Mouse (Mus musculus) macrophage (primary cell): ENCODE results near the gene Gli3. TPM values are rescaled to one million over a fixed set of nuclear protein-coding genes. Genes with fewer than 3 reads are reported as not detected.

Experiments
- H3K27ac ChIP-seq: fragments of 350-480 bp; formaldehyde crosslinking; 2 replicates; pipeline ENCODE4 v1.9.0; 2021
- H3K36me3 ChIP-seq: fragments of 350-480 bp; formaldehyde crosslinking; 2 replicates; pipeline ENCODE4 v1.9.0; 2021; ENCODE audit errors: inconsistent target
- H3K4me3 ChIP-seq: fragments of 350-480 bp; formaldehyde crosslinking; 2 replicates; pipeline ENCODE4 v1.9.0; 2021; ENCODE audit errors: inconsistent target
- H3K79me2 ChIP-seq: fragments of 350-480 bp; formaldehyde crosslinking; 2 replicates; pipeline ENCODE4 v1.9.0; 2021; ENCODE audit errors: inconsistent target
- WGBS: methylation state at CpG from one replicate; pipeline ENCODE4 v1.1.7; 2026; ENCODE audit warnings: inconsistent platforms; ENCODE audit not compliant: missing documents; 5-methylcytosine and 5-hydroxymethylcytosine counted together
- polyA plus RNA-seq: library from polyadenylated mRNA; stranded (reverse); fragments of 250-400 nt; gene quantifications from 3 replicates; pipeline ENCODE4 v1.2.4, GENCODE M21; 2018; ENCODE audit warnings: inconsistent platforms

Gene Gli3
- polyA plus RNA-seq, 1 experiment from 2014 or later, result not detected

- Histone ChIP-seq H3K27ac (no peak overlapping the region), H3K4me3 (no peak overlapping the region), H3K36me3 (no peaks in the 10 kb centered on the region), H3K79me2 (no peaks in the 10 kb centered on the region)
- WGBS, result 87% methylated on average over 3 of the region's 3 CpGs
Measured at GRCm38 (mm10) chr13:15467409-15467808, 4.4 kb downstream of the Gli3 start.

DNA sequence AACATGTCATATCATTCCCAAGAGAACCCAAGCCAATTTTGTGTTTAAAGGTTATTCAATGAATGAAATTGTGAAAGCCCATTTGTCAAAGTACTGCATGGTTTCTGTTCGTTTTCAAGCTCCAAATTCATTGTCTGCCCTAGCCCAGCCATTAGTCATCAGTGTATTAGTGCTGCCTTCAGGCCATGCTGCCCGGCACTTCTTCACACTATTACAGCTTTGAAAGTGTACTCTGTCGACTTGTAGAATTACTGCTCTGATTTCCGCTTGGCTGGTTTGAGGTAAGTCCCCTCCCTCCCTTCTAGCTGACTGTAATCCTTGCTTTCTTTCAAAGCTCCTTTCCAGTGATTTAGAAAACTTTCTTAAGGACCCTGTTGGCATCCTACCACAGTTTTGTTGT is 5.4 kb downstream of the Gli3 start:
- H3K36me3 ChIP-seq, result no peaks in the 10 kb centered on the region
- no peaks in the 10 kb centered on the region for H3K79me2 ChIP-seq
- 71% methylated on average over 4 of the region's 4 CpGs for WGBS

DNA sequence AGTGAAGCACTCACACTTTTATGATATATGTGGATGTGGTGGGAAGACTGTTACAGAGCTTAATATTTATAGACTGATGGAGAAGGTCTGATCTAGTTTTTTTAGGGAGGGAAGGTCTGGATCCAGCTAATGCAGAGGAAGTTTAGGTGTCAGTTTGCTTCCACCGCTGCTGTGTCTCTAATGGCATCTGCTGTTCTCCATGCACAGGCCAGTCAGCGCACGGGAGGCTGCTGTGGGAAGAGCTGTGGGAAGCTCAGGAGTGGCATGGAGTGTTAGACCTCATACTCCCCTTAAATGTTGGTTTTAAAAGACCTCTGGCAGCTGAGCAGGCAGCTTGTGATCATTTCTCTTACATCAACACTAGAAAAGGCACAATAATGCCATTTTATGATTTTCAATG is 7.0 kb downstream of the Gli3 start:
- 82% methylated on average over 3 of the region's 3 CpGs for WGBS
- Histone ChIP-seq H3K27ac (no peak overlapping the region), H3K4me3 (no peak overlapping the region), H3K36me3 (no peaks in the 10 kb centered on the region), H3K79me2 (no peaks in the 10 kb centered on the region)

More for the DNA sequence above, 5.4 kb downstream of the Gli3 start:
- H3K27ac ChIP-seq, result no peak overlapping the region
- H3K4me3 ChIP-seq, result no peak overlapping the region

- 75% methylated on average over 3 of the region's 3 CpGs for WGBS
- no peak overlapping the region for H3K27ac ChIP-seq
- H3K36me3 ChIP-seq, result no peaks in the 10 kb centered on the region
- H3K4me3 ChIP-seq, result no peak overlapping the region
- no peaks in the 10 kb centered on the region for H3K79me2 ChIP-seq
Measured at GRCm38 (mm10) chr13:15472712-15473111, 9.7 kb downstream of the Gli3 start.

DNA sequence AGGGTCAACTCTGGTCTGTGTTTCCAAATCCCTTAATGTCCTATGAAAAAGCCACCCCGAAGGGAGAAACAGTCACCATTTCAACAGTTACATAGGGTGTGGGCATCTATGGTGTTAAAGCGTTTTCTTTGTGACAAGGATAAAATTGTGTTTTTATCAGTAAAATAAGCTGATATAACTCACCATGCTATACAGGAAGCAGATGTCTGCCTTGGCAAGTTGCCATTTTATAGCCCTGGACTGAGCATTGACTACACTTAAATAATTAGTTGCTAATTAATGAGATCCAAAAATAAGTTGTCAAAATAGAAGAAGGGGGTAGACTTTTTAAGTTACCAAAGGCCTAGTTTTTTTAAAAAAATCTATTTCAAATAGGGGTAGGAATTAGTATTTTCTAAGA is 11.4 kb downstream of the Gli3 start:
- 60% methylated on average over 2 of the region's 2 CpGs for WGBS
- no peaks in the 10 kb centered on the region for H3K36me3 ChIP-seq
- no peak overlapping the region for H3K27ac ChIP-seq
- no peaks in the 10 kb centered on the region for H3K79me2 ChIP-seq
- no peak overlapping the region for H3K4me3 ChIP-seq

GRCm38 (mm10) chr13:15486033-15486891 is 23.2 kb downstream of the Gli3 start:
- Histone ChIP-seq H3K79me2 (no peaks in the 10 kb centered on the region), H3K27ac (no peak overlapping the region), H3K36me3 (no peaks in the 10 kb centered on the region), H3K4me3 (no peak overlapping the region)
- 90% methylated on average over 14 of the region's 14 CpGs for WGBS

- 72% methylated on average over 7 of the region's 7 CpGs for WGBS
- H3K4me3 ChIP-seq, result no peak overlapping the region
- no peak overlapping the region for H3K27ac ChIP-seq
- no peaks in the 10 kb centered on the region for H3K36me3 ChIP-seq
- no peaks in the 10 kb centered on the region for H3K79me2 ChIP-seq
Measured at GRCm38 (mm10) chr13:15487334-15487733, 24.3 kb downstream of the Gli3 start.

GRCm38 (mm10) chr13:15488065-15488464 is 25.0 kb downstream of the Gli3 start:
- no peaks in the 10 kb centered on the region for H3K79me2 ChIP-seq
- H3K27ac ChIP-seq, result no peak overlapping the region
- no peak overlapping the region for H3K4me3 ChIP-seq
- H3K36me3 ChIP-seq, result no peaks in the 10 kb centered on the region
- 100% methylated on average over 1 of the region's 1 CpGs for WGBS

DNA sequence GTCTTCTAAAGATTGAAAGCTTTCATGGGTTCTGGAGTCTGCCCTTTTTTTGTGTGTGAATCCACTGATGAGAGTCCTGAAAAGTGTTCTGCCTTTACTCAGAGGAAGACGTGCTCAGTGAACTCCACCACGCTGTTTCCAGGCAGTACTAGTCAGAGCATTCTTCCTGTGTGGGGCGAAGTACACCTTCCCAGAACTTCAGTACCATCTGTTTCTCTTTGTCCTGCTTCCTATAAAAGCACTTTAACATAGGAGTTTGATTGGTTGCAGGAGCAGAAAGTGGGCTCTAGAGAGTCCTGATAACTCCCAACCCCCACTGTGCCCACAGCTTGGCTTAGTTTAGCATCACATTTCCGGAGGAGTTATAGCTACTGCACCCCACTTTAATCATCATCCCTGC is 32.8 kb downstream of the Gli3 start:
- 87% methylated on average over 4 of the region's 4 CpGs for WGBS

DNA sequence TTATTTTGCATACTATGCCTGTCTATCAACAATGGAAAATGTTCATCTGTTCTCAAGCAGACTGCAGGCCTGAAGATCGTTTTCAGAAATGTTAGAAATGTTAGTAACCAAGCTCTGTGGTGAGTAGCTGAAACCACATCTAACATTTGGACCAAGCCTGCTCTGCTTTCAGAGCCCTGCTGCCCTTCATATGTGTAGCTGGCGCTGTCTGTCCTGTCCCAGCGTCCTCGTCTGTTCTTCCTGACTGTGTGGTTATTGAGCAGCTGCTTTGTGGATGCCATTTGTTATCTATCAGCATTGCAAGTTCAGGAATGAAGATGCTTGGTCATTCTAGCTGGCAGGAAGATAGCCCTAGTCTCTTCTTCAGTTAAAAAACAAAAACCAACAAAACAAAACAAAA is 35.3 kb downstream of the Gli3 start:
- Histone ChIP-seq H3K4me3 (no peak overlapping the region), H3K27ac (no peak overlapping the region), H3K36me3 (no peaks in the 10 kb centered on the region), H3K79me2 (no peaks in the 10 kb centered on the region)
- WGBS, result 79% methylated on average over 4 of the region's 4 CpGs

More for the DNA sequence above, 32.8 kb downstream of the Gli3 start:
- Histone ChIP-seq H3K79me2 (no peaks in the 10 kb centered on the region), H3K4me3 (no peak overlapping the region), H3K27ac (no peak overlapping the region), H3K36me3 (no peaks in the 10 kb centered on the region)

- H3K27ac ChIP-seq, result no peak overlapping the region
- no peaks in the 10 kb centered on the region for H3K36me3 ChIP-seq
- H3K4me3 ChIP-seq, result no peak overlapping the region
- no peaks in the 10 kb centered on the region for H3K79me2 ChIP-seq
Measured at GRCm38 (mm10) chr13:15510925-15511324, 47.9 kb downstream of the Gli3 start.

GRCm38 (mm10) chr13:15513114-15513513 is 50.1 kb downstream of the Gli3 start:
- no peak overlapping the region for H3K27ac ChIP-seq

DNA sequence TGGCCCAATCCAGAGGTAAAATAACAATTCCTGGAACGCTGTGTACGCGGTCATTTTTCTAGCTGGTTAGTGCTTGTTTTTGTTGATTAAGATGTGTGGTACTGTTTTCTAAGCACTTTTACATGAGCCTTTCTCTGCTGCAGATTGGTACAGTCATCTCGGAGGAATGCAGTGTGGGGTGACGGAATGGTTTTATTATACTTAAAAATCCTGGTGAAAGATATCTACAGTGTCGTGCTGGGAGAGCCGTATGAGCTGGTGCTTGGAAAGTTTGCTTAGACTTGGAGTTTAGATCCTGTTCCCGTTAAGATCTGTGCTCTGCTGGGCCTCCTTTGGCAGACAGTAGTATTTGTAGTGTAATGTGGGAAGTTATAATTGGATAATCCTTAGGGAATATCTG is 51.0 kb downstream of the Gli3 start:
- 92% methylated on average over 8 of the region's 8 CpGs for WGBS
- Histone ChIP-seq H3K79me2 (no peaks in the 10 kb centered on the region), H3K4me3 (no peak overlapping the region), H3K36me3 (no peaks in the 10 kb centered on the region), H3K27ac (no peak overlapping the region)

More at GRCm38 (mm10) chr13:15513114-15513513, 50.1 kb downstream of the Gli3 start:
- Histone ChIP-seq H3K4me3 (no peak overlapping the region), H3K36me3 (no peaks in the 10 kb centered on the region), H3K79me2 (no peaks in the 10 kb centered on the region)
- 92% methylated on average over 5 of the region's 5 CpGs for WGBS

DNA sequence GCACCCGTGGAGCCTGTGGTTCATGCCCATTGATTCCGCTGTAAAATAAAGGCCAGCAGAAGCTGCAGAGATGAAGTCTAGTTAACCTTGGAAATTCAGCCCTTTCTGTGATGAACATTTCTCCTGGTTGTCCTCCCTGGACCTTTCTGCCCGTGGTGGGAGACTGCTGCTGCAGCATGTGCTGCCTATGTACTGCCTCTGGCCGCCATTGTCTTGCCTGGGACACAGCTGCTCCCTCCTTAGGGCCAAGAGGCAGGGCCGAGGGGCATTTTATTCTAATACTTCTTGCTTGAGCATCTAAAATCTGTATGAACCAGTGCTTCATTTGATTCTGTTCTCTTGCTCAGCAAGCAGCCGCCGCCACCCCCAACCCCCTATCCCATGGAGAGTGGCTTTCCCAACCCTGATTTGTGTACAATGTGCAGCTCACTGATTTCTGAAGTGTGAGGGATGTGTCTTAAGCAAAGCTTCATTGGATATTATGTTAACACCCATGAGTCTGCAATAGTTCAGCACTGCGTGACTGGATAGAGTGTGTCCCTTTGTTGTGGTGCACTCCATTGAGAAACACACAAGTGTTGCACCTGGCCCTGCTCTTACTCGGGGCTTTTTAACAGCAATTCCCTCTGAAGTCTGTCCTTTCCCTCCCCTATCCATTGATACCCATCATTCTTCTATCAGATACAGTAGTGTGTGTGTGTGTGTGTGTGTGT is 54.2 kb downstream of the Gli3 start:
- Histone ChIP-seq H3K79me2 (no peaks in the 10 kb centered on the region), H3K36me3 (no peaks in the 10 kb centered on the region), H3K4me3 (no peak overlapping the region), H3K27ac (no peak overlapping the region)
- 92% methylated on average over 8 of the region's 9 CpGs for WGBS

GRCm38 (mm10) chr13:15520353-15520752 is 57.3 kb downstream of the Gli3 start:
- H3K27ac ChIP-seq, result no peak overlapping the region
- H3K36me3 ChIP-seq, result no peaks in the 10 kb centered on the region
- H3K4me3 ChIP-seq, result no peak overlapping the region
- H3K79me2 ChIP-seq, result no peaks in the 10 kb centered on the region
- 88% methylated on average over 2 of the region's 2 CpGs for whole genome bisulfite sequencing
